Mouse (Mus musculus): ENCODE measurements around the gene Rhpn2.

DNA sequence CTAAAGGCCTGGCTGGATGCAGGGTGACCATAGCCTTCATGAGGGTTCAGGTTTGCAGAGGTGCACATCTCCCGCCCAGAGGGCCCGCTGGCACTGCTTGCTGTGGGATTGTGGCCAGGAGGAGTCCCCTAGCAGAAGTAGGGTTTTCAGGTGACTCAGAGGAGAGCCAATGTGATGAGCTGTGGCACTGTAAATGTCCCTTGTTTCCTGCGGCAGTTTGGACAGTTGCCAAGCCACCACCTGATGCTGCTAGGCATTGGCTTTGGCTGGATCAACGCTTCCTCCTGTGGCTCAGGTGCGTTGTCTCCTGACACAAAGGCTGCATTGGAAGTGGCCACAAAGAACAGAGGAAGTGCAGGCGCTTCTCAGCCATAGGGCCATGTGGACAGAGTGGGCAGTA lies 7.3 kb downstream of the Rhpn2 start:
- TF ChIP-seq POLR2A (IDR thresholded peaks at IDR 0.05; ENCODE audit: insufficient read depth, low read length) (no peak), EP300 (IDR thresholded peaks at IDR 0.05; ENCODE audit: insufficient read depth, low read depth, low read length) (no peak)
